Mouse (Mus musculus) kidney, adult 2 months (tissue): Measurements from ENCODE around the gene Plpp2. TPM values are rescaled to one million over a fixed set of nuclear protein-coding genes. Genes with fewer than 3 reads are reported as not detected.
A peak's percentile ranks its signal among the peaks of the same experiment; 100 is the strongest.

Source experiments
- DNase-seq: peaks from one replicate; pipeline ENCODE4 v3.0.0; 2021
- H3K27ac ChIP-seq: fragments of 200-500 bp; 2 replicates; pipeline ENCODE4 v1.5.1; 2012; ENCODE audit warnings: low read depth, low read length, control low read depth, inconsistent platforms; ENCODE audit not compliant: insufficient read depth
- H3K27me3 ChIP-seq: fragments of 200-500 bp; replicated peaks from 2 replicates; pipeline ENCODE4 v1.6.1; 2012; ENCODE audit warnings: mild to moderate bottlenecking, moderate library complexity, low read length, inconsistent platforms; ENCODE audit not compliant: control insufficient read depth, insufficient read depth
- H3K36me3 ChIP-seq: fragments of 200-500 bp; 2 replicates; pipeline ENCODE4 v1.6.1; 2012; ENCODE audit warnings: mild to moderate bottlenecking, moderate library complexity, low read length, inconsistent platforms; ENCODE audit not compliant: control insufficient read depth, insufficient read depth
- H3K4me1 ChIP-seq: fragments of 200-500 bp; 2 replicates; pipeline ENCODE4 v1.6.1; 2011; ENCODE audit warnings: low read length; ENCODE audit not compliant: control insufficient read depth, insufficient read depth
- H3K4me3 ChIP-seq: fragments of 200-500 bp; 2 replicates; pipeline ENCODE4 v1.5.1; 2011; ENCODE audit warnings: mild to moderate bottlenecking, low read depth, low read length, control low read depth; ENCODE audit not compliant: insufficient read depth
- CTCF ChIP-seq: fragments of 200-500 bp; conservative IDR thresholded peaks from 2 replicates; pipeline ENCODE4 v1.5.1; 2011; ENCODE audit warnings: low read depth, mild to moderate bottlenecking, control low read depth, low read length, moderate library complexity, mixed read lengths; ENCODE audit not compliant: insufficient read depth, insufficient read length
- POLR2A ChIP-seq: fragments of 200-500 bp; IDR thresholded peaks from one replicate; pipeline ENCODE4 v1.6.1; 2011; ENCODE audit warnings: low read depth, low read length, control low read depth
- WGBS: fragments of 180-500 bp; shearing (Covaris S2); methylation state at CpG from one replicate; pipeline ENCODE4 v1.1.7; 2018; 5-methylcytosine and 5-hydroxymethylcytosine counted together
- polyA plus RNA-seq: library from polyadenylated mRNA; depleted of rRNA; stranded (reverse); fragments of >200 nt; gene quantifications from 2 replicates; pipeline ENCODE4 v1.2.3, GENCODE M21; 2012; rRNA removed

Plpp2 gene
- 58.1 and 66.2 TPM in 2 replicates for polyA plus RNA-seq

DNA sequence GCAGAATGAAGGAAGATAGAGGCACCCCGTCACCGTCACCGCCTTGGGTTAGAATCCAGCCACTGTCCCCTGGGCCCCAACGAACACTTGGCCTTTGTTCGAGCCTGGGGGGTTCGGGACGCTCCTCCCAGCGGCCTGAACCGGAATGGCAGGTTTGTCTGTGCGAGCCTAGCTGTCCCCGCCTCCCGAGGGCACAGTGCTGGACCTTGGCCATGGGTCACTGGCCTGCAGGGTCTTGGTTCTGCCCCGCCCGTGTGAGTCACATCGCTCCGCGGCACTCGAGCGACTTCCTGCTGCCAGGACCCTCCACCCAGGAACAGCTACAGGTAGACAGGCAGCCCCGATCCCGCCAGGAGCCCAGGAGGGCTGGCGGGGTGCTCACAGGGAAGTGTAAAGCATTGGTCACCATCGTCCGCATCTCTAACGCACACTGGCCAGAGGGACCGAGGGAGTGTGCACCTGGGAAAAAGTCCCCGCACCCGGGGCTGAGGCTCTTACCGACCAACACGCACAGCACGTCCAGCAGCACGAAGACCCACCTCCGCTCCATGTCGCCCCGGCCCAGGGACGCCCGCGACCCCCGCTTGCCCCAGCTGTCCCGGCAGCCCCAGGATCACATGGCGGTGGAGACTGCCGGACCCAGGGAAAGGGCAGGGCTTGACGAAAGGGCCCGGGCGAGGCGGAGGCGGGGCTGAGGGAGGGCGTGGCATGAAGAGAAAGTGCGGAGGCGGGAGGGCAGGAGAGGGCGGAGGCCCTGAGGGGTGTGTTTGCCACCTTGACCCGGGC, at the start of gene Plpp2:
Plpp2 (minus strand) TSS at position 671 of the 786 bp plus-strand sequence.
- Histone ChIP-seq H3K4me1 (0 out of 2 replicates have a peak, but pooled peaks cover 3% of the 10 kb centered on the region), H3K27ac (peak within 1 kb of the TSS; percentile 62), H3K36me3 (no peaks in the 10 kb centered on the region), H3K4me3 (peak within 1 kb of the TSS; percentile 90), H3K27me3 (no peaks in the 10 kb centered on the region)
- TF ChIP-seq POLR2A (no peak), CTCF (peak; percentile 64)
- under 1% methylated on average over 52 of the region's 52 CpGs for WGBS
- peak; percentile 92 for DNase-seq

DNA sequence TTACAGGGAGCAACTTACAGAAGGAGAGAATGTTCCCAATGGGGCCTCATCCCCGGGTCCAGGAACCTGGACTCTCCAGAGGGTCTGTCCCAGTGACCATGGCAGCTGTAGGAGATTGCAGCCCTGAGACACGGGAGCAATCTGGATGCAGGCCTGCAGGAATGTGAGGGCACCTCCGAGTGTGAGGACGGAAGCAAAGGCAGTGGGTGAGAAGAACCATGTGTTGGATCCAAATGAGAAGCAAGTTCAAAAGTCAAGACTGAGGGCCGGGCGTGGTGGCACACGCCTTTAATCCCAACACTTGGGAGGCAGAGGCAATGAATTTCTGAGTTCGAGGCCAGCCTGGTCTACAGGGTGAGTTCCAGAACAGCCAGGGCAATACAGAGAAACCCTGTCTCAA, 47.9 kb upstream of the Plpp2 start:
- H3K4me3 ChIP-seq, result no peak overlapping the region
- TF ChIP-seq CTCF (no peak), POLR2A (no peak)
- DNase-seq, result no peak
- 82% methylated on average over 8 of the region's 8 CpGs for WGBS
- H3K27ac ChIP-seq, result no peak overlapping the region
- H3K36me3 ChIP-seq, result no peaks in the 10 kb centered on the region
- H3K4me1 ChIP-seq, result no peaks in the 10 kb centered on the region
- no peaks in the 10 kb centered on the region for H3K27me3 ChIP-seq

DNA sequence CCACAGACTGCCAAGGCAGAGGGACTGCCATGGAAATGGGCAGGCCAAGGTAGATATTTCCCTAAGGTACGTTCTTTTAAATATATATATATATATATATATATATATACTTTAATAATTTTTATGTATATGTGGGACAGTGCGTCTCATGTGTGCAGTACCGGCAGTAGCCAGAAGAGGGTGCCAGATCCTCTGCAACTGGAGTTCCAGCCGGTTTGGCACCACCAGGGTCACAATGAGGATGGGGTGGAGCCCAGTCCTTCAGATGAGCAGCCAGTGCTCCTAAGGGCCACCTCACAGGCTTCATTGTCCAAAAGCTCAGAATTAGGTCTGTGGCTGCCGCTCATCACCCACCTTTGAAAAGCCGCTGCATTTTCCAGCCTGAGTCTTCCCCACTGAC, 47.2 kb upstream of the Plpp2 start:
- Histone ChIP-seq H3K27ac (no peak overlapping the region), H3K36me3 (no peaks in the 10 kb centered on the region), H3K27me3 (no peaks in the 10 kb centered on the region), H3K4me1 (no peaks in the 10 kb centered on the region), H3K4me3 (no peak overlapping the region)
- TF ChIP-seq CTCF (peak; percentile 60), POLR2A (no peak)
- peak; percentile 20 for DNase-seq
- WGBS, result 49% methylated on average over 6 of the region's 6 CpGs

DNA sequence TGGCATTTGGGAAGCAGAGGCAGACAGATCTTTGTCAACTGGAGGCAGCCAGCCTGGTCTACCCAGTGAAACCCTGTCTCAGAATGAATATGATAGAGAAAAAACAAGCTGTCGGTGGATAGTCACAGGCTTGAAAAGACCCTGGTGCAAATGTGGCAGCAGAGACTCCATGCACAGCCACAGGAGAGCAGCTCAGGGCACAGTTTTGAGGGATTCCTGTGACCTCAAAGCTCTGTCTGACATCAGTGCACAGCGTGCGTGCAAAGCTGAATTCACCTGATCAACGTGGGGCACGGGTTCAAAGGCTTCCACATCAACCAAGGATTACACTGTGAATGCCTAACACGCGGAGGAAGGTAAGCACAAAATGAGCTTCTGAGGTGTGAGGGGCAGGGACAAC, 46.8 kb upstream of the Plpp2 start:
- Histone ChIP-seq H3K4me3 (no peak overlapping the region), H3K27ac (no peak overlapping the region), H3K36me3 (no peaks in the 10 kb centered on the region), H3K4me1 (no peaks in the 10 kb centered on the region), H3K27me3 (no peaks in the 10 kb centered on the region)
- TF ChIP-seq CTCF, result no peak
- TF ChIP-seq POLR2A, result no peak
- DNase-seq, result no peak
- 74% methylated on average over 7 of the region's 7 CpGs for WGBS

DNA sequence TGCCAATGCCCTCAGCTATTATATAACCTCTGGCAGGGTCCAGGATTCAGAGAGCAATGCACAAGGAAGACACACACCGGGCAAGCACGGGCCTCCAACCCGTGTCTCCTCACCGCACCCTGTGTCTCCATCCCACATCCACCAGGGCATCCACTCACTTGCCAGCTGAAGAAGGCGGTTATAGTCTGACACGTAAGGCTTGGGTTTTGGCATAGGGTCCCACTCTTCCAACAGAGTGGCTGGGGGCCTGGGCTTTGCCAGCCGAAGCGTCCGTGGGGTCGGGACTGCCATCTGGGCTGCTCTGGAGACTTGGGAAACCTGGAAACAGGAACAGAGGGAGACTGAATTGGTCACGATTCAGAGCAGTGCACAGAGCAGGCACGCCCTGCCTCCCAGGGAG, 46.2 kb upstream of the Plpp2 start:
- Histone ChIP-seq H3K36me3 (no peaks in the 10 kb centered on the region), H3K27ac (no peak overlapping the region), H3K27me3 (no peaks in the 10 kb centered on the region), H3K4me1 (no peaks in the 10 kb centered on the region), H3K4me3 (no peak overlapping the region)
- no peak for DNase-seq
- TF ChIP-seq CTCF (no peak), POLR2A (no peak)
- 75% methylated on average over 12 of the region's 12 CpGs for WGBS

DNA sequence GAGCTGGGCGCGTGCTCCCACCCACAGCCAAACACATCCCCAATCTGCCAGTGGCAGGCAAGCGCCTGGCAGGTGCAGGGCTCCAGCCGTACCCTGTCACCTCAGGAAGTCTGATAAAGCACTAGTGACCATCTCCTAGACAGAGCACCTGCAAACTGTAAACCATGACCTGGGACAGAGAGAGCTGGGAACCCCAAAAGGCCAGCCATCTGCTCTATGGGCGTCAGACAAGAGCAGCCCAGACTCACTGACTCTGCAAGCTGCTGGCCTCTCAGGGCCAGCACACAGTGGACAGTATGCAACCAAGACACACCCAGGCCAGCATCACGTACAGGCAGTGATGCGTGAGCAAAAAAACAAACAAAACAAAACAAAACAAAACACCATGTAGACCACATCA, 45.3 kb upstream of the Plpp2 start:
- no peaks in the 10 kb centered on the region for H3K36me3 ChIP-seq
- DNase-seq, result no peak
- 76% methylated on average over 7 of the region's 7 CpGs for WGBS
- H3K4me3 ChIP-seq, result no peak overlapping the region
- no peaks in the 10 kb centered on the region for H3K4me1 ChIP-seq
- TF ChIP-seq POLR2A, result no peak
- TF ChIP-seq CTCF, result no peak
- H3K27ac ChIP-seq, result no peak overlapping the region
- no peaks in the 10 kb centered on the region for H3K27me3 ChIP-seq

DNA sequence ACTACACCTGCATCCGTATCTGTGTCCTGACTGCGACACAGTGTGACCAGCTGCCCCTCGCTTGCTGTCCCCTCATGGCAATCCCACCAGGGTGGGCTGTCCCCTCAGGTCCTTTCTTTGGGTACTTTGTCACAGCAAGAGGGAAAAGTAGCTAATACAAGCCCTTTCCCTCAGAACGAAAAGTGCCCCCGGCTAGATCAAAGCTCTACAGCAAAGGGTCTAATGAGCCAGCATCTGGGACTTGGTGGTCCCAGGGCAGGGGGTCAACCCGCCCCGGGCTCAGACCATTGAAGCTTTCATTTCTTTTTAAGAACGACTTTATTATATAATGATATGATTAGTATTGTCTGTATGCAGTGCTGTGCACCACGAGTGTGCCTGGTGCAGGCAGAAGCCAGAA, 44.7 kb upstream of the Plpp2 start:
- Histone ChIP-seq H3K4me3 (no peak overlapping the region), H3K27me3 (no peaks in the 10 kb centered on the region), H3K27ac (no peak overlapping the region), H3K4me1 (no peaks in the 10 kb centered on the region), H3K36me3 (no peaks in the 10 kb centered on the region)
- WGBS, result 70% methylated on average over 9 of the region's 9 CpGs
- TF ChIP-seq POLR2A (no peak), CTCF (no peak)
- no peak for DNase-seq

DNA sequence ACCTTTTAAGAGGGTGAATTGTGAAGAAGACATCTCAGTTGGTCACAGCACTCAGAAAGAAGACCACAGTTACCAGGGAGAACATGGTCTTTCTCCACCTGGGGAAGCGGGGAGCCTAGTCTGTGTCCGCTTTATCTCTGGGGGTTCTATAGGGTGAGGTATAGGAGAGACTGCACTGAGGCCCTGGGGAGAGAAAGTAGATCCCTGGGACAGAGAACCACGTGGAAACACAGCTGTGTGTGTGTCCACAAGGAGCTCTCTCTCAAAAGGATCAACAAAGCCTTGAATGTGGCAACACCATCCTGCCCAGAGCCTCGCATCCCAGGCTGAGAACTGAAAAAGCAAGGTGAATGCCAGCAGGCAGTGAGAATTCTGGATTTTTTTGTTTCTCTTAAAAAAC, 43.8 kb upstream of the Plpp2 start:
- H3K4me1 ChIP-seq, result no peaks in the 10 kb centered on the region
- no peaks in the 10 kb centered on the region for H3K27me3 ChIP-seq
- TF ChIP-seq POLR2A, result no peak
- no peak for TF ChIP-seq CTCF
- no peak overlapping the region for H3K4me3 ChIP-seq
- WGBS, result 77% methylated on average over 4 of the region's 4 CpGs
- no peak overlapping the region for H3K27ac ChIP-seq
- no peak for DNase-seq
- no peaks in the 10 kb centered on the region for H3K36me3 ChIP-seq
